Mouse (Mus musculus): ENCODE results near the gene Gm14692. TPM values are rescaled to one million over a fixed set of nuclear protein-coding genes. Genes with fewer than 3 reads are reported as not detected.
"Not testable (repeated sequence)": the region's sequence is repeated elsewhere in the genome, so short reads cannot be mapped to it uniquely, and the experiment has no call there.

Gene Gm14692
- not detected in 2 replicates for polyA plus RNA-seq (2014; fragmentation: Nextera tagmentation; extraction: Ambion mirVana)

GRCm38 (mm10) chrX:67695398-67695797 lies at the start of gene Gm14692:
TSS of gene Gm14692 (plus strand) at chrX:67695698.
- H3K27me3 ChIP-seq (ENCODE audit: control insufficient read depth, insufficient read depth, low read length), result not testable (repeated sequence)
- 88% methylated on average over 1 of the region's 10 CpGs for WGBS

GRCm38 (mm10) chrX:67693462-67693861 lies 2.0 kb upstream of the Gm14692 start, which contains the start of gene Gm1140:
TSS of gene Gm1140 (minus strand) at chrX:67693562.
- 81% methylated on average over 5 of the region's 11 CpGs for WGBS
- not testable (repeated sequence) for H3K27me3 ChIP-seq (ENCODE audit: control insufficient read depth, insufficient read depth, low read length); H3K27ac ChIP-seq (ENCODE audit: low read length); H3K4me1 ChIP-seq (ENCODE audit: control insufficient read depth, insufficient read depth, low read length); H3K4me2 ChIP-seq (replicated peaks; ENCODE audit: low read depth, low read length); H3K4me3 ChIP-seq (ENCODE audit: low read depth, low read length); ATAC-seq (ENCODE audit: insufficient number of reproducible peaks, insufficient read depth, low FRiP score, low read depth); H3K36me3 ChIP-seq (ENCODE audit: control insufficient read depth, insufficient read depth, low read length); H3K9me3 ChIP-seq (ENCODE audit: control insufficient read depth, low read depth, low read length); H3K9ac ChIP-seq (replicated peaks; ENCODE audit: low read depth, low read length)

More at GRCm38 (mm10) chrX:67695398-67695797, at the start of gene Gm14692:
- H3K4me2 ChIP-seq (replicated peaks; ENCODE audit: low read depth, low read length); H3K9ac ChIP-seq (replicated peaks; ENCODE audit: low read depth, low read length); H3K4me1 ChIP-seq (ENCODE audit: control insufficient read depth, insufficient read depth, low read length); ATAC-seq (ENCODE audit: insufficient number of reproducible peaks, insufficient read depth, low FRiP score, low read depth); H3K36me3 ChIP-seq (ENCODE audit: control insufficient read depth, insufficient read depth, low read length); H3K9me3 ChIP-seq (ENCODE audit: control insufficient read depth, low read depth, low read length); H3K4me3 ChIP-seq (ENCODE audit: low read depth, low read length); H3K27ac ChIP-seq (ENCODE audit: low read length): not testable (repeated sequence)

Other genes with a start within 250 kb of the Gm14692 start
- not detected in 2 replicates for gene Gm1140, start 2.1 kb upstream of the Gm14692 start, polyA plus RNA-seq (2014; fragmentation: Nextera tagmentation; extraction: Ambion mirVana)
- gene 4933436I01Rik, start 225.8 kb downstream of the Gm14692 start, polyA plus RNA-seq (2014; fragmentation: Nextera tagmentation; extraction: Ambion mirVana), result not detected in 2 replicates